Mouse (Mus musculus) gastrocnemius, adult 8-10 months (tissue): ENCODE results near the gene Olfr1046. TPM values are rescaled to one million over a fixed set of nuclear protein-coding genes. Genes with fewer than 3 reads are reported as not detected.
"Not testable (repeated sequence)": the region's sequence is repeated elsewhere in the genome, so short reads cannot be mapped to it uniquely, and the experiment has no call there.

ENCODE experiments used
- DNase-seq, 2 experiments: peaks; one replicate each; pipeline ENCODE4 v3.0.0; 2022; ENCODE audit warnings: low spot score in 2 of 2
- total RNA-seq, 4 experiments: library from RNA; stranded (reverse); gene quantifications; 2 replicates each; pipeline ENCODE4 v1.2.4; 2022

The Olfr1046 gene
- total RNA-seq: not detected

DNA sequence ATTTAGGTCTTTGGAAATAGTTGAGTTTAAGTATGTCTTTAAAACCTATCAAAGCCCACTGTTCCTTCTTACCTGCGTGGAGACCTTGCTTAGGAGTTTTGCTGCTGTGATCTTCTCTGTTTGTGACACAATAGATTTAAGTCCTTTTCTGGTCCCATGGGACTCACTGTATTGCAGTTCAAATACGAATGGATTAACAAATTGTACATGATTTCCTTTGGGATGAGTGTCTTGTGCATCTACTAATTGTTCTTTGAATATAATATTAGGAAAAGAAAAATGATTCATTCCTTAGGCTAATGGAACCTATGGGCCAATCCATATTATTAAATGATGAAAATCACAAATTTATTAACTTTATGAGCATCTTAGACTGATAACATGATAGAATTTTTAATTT is at the start of gene Olfr1046:
Gene Olfr1046, minus strand, starts transcription at position 101 of the 400 bp plus-strand sequence.
- no peak for DNase-seq

DNA sequence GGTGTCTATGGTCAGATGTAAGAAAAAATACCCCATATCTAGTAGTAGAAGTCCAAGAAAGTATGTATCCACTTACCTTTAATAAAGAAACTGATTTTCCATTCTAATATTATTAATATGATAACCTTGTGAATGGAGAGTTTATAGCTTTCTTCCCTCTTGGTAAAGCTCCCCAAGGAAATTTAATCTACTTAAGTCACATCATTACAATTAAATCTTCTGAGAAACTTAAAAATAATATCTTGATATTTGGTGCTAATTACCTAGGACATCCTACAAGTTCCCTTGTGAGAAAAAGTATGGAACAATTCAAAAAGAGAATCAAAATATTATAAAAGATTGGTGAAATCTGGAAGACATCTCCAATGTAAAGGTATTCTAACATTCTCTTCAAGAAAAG is 39.1 kb upstream of the Olfr1046 start, which contains the start of gene Olfr1049:
Gene Olfr1049, minus strand, starts transcription at position 101 of the 400 bp plus-strand sequence.
- not testable (repeated sequence) for DNase-seq

DNA sequence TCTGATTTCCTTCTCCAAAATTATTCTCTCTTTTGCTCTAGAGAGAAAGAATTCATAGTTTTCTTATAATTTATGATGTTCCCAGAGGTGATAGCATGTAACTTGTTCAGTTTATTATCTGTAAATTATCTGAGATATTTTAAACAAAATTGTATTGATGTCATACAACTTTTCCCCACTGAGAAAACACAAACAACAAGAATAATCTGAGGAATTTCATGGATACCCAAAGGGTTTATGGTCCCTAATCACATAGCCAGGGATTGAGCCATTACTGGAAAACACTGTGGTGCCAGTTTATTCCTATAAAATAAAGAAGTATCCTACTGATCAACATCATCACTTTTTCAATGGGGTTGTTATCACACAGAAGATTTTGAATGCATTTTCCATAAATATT is 21.1 kb upstream of the Olfr1046 start, which contains the start of gene Olfr1048:
Gene Olfr1048, minus strand, starts transcription at position 101 of the 400 bp plus-strand sequence.
- DNase-seq: no peak

DNA sequence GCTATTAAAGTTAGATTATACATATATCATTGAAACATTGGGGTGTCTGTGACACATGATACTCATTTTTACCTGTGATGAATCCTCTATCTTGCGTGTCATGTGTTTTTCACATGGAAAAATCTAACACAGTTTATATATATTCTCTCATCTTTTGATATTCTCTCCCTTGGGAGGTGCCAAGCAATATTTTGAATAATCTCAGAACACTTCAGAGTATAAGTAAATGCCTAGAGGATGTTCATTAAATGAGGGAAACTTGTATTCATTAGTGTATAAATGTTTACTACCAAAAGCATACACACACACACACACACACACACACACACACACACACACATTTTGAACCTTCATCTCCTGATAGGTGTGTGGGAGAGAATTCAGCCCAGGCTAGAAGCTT is 12.2 kb upstream of the Olfr1046 start, which contains the start of gene Olfr1047:
Gene Olfr1047, minus strand, starts transcription at position 101 of the 400 bp plus-strand sequence.
- no peak for DNase-seq

GRCm38 (mm10) chr2:86202909-86203308 is 16.2 kb downstream of the Olfr1046 start, which contains the start of gene Olfr1045:
Gene Olfr1045 (minus strand): TSS chr2:86203009.
- no peak for DNase-seq

GRCm38 (mm10) chr2:86195863-86196262 is 23.3 kb downstream of the Olfr1046 start:
- DNase-seq: no peak

- no peak for DNase-seq
These were observed 33.5 kb downstream of the Olfr1046 start, which contains the start of gene Olfr52 for GRCm38 (mm10) chr2:86185583-86185982. Gene Olfr52 (minus strand): TSS chr2:86185683.

GRCm38 (mm10) chr2:86179950-86180349 is 39.2 kb downstream of the Olfr1046 start:
- no peak for DNase-seq

DNA sequence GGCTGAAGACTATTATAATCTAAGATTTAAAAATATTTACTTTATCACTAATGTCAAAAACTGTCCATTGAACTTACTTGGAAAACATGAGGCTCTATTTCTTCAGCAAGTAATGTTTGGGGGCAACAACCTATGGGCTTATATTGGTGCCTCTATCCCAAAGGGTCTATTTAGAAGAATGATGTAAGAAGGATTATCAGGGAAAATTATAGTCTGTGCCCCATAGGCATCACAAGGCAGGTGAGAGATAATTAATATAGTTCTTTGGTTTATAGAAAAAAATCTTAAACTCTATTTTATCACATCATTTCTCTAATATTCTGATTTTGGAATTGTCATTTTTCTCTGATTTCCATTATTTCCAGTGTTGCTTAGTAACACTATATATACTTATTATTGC is 41.4 kb downstream of the Olfr1046 start, which contains the start of gene Olfr1044:
Gene Olfr1044, minus strand, starts transcription at position 101 of the 400 bp plus-strand sequence.
- DNase-seq: no peak

GRCm38 (mm10) chr2:86175422-86175821 is 43.7 kb downstream of the Olfr1046 start:
- DNase-seq: not testable (repeated sequence)

DNA sequence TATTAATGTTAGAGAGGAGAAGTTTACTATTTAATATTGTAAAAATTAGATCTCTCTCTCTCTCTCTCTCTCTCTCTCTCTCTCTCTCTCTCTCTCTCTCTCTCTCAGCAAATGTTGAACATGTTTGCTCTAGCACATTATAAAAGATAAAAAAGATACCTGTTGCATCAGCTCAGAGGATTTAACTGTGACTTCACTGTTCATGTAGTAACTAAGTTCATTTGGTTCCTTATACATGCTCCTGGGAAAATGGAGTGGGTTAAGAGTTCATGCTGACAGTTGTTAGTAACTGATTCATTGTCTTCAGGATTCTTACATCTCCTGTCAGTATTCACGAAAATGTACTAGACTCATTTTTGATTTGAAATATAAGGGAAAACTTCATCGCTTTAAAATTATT is 51.7 kb downstream of the Olfr1046 start, which contains the start of gene Olfr1043:
Gene Olfr1043, minus strand, starts transcription at position 101 of the 400 bp plus-strand sequence.
- no peak for DNase-seq

Other genes with a start within 250 kb of the Olfr1046 start
- gene Olfr1029, start 245.4 kb downstream of the Olfr1046 start, total RNA-seq: not detected
- not detected for gene Olfr1030, start 240.0 kb downstream of the Olfr1046 start, total RNA-seq
- gene Olfr1031, start 229.0 kb downstream of the Olfr1046 start, total RNA-seq: not detected
- gene Olfr1032, start 213.8 kb downstream of the Olfr1046 start, total RNA-seq: not detected
- under 1 TPM in 1 of 4 experiments, not detected in 3; 0.54 TPM for gene Olfr1033, start 198.7 kb downstream of the Olfr1046 start, total RNA-seq
- not detected for gene Olfr1034, start 173.5 kb downstream of the Olfr1046 start, total RNA-seq
- not detected for gene Olfr1036, start 145.3 kb downstream of the Olfr1046 start, total RNA-seq
- not detected for gene Olfr1037, start 131.9 kb downstream of the Olfr1046 start, total RNA-seq
- not detected for gene Olfr1039, start 83.4 kb downstream of the Olfr1046 start, total RNA-seq
- not detected for gene Olfr1040, start 72.6 kb downstream of the Olfr1046 start, total RNA-seq
- not detected for gene Olfr1042, start 57.5 kb downstream of the Olfr1046 start, total RNA-seq
- not detected for gene Olfr1043, start 51.8 kb downstream of the Olfr1046 start, total RNA-seq
- gene Olfr1044, start 41.5 kb downstream of the Olfr1046 start, total RNA-seq: not detected
- gene Olfr52, start 33.6 kb downstream of the Olfr1046 start, total RNA-seq: not detected
- gene Olfr1045, start 16.3 kb downstream of the Olfr1046 start, total RNA-seq: not detected
- gene Olfr1047, start 12.1 kb upstream of the Olfr1046 start, total RNA-seq: not detected
- gene Olfr1048, start 21.0 kb upstream of the Olfr1046 start, total RNA-seq: not detected
- not detected for gene Olfr1049, start 39.0 kb upstream of the Olfr1046 start, total RNA-seq
- not detected for gene Olfr1051, start 59.8 kb upstream of the Olfr1046 start, total RNA-seq
- not detected for gene Olfr1052, start 73.1 kb upstream of the Olfr1046 start, total RNA-seq
- gene Olfr1053, start 96.0 kb upstream of the Olfr1046 start, total RNA-seq: not detected
- gene Olfr1054, start 116.1 kb upstream of the Olfr1046 start, total RNA-seq: not detected
- gene Olfr1055, start 131.0 kb upstream of the Olfr1046 start, total RNA-seq: not detected
- not detected for gene Olfr1056, start 143.2 kb upstream of the Olfr1046 start, total RNA-seq
- gene Olfr1057, start 159.1 kb upstream of the Olfr1046 start, total RNA-seq: not detected
- gene Olfr1058, start 169.2 kb upstream of the Olfr1046 start, total RNA-seq: not detected
- gene Olfr1061, start 194.7 kb upstream of the Olfr1046 start, total RNA-seq: not detected
- not detected for gene Olfr1062, start 207.4 kb upstream of the Olfr1046 start, total RNA-seq
- not detected for gene Olfr1065, start 231.3 kb upstream of the Olfr1046 start, total RNA-seq
- gene Olfr1066, start 237.0 kb upstream of the Olfr1046 start, total RNA-seq: not detected